Mouse (Mus musculus): Measurements from ENCODE around the gene Fam13a. TPM values are rescaled to one million over a fixed set of nuclear protein-coding genes. Genes with fewer than 3 reads are reported as not detected.

Gene Fam13a
- polyA plus RNA-seq, 1 experiment from 2014 or later: 16.1 TPM

DNA sequence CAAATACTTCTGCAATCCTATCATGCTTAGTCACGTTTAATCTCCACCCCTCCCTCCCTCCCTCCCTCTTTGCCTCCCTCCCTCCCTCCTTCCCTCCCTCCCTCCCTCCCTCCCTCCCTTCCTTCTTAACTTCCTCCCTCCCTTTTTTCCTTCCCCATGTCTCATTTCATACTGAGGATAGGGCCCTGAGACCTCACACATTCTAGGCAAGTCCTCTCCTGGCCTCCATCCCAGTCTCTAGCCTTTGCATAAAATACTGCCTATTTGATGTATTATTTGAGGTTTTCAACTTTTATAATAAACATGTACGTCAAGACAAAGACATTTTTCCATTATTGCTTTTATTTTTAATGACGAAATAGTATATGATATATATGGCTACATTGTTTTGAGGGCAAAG lies 110.8 kb downstream of the Fam13a start:
- Histone ChIP-seq H3K4me1 (ENCODE audit: control insufficient read depth, insufficient read depth, low read length) (0 out of 2 replicates have a peak, but pooled peaks cover 3% of the 10 kb centered on the region), H3K9me3 (ENCODE audit: control insufficient read depth, low read length) (no peaks in the 10 kb centered on the region), H3K9ac (ENCODE audit: low read depth, low read length) (no peak overlapping the region), H3K4me2 (ENCODE audit: low read depth, low read length) (no peak overlapping the region), H3K27ac (ENCODE audit: low read length) (no peak overlapping the region), H3K36me3 (ENCODE audit: control insufficient read depth, insufficient read depth, low read length) (no peaks in the 10 kb centered on the region), H3K27me3 (replicated peaks; ENCODE audit: control insufficient read depth, insufficient read depth, low read length) (no peaks in the 10 kb centered on the region), H3K4me3 (ENCODE audit: low read length) (no peak overlapping the region)
- ATAC-seq: peak; percentile 73
- 56% methylated on average over 3 of the region's 3 CpGs for WGBS

DNA sequence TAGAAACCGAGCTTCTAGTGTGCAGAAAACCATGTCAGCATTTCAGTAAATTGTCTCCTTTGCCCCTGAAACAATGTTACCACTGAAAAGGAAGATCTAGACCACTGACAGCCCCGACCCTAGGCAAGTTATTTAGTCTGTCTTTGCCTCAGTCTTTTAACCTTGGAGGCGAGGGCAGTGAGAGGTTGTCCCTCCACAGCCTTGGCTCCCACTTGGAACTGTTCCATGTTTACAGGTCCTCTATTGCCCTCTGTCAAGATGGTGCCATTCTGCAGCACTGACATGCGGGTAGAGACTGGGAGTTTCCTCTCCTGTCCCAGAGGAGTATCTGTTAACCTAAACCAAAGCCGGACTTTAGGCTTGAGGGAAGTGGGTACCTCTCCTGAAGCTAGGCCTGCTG lies 111.5 kb downstream of the Fam13a start:
- Histone ChIP-seq H3K9me3 (ENCODE audit: control insufficient read depth, low read length) (no peaks in the 10 kb centered on the region), H3K27ac (ENCODE audit: low read length) (no peak overlapping the region; the same call in 1 of the 2 replicates), H3K9ac (ENCODE audit: low read depth, low read length) (no peak overlapping the region), H3K4me3 (ENCODE audit: low read length) (no peak overlapping the region), H3K4me1 (ENCODE audit: control insufficient read depth, insufficient read depth, low read length) (0 out of 2 replicates have a peak, but pooled peaks cover 3% of the 10 kb centered on the region), H3K36me3 (ENCODE audit: control insufficient read depth, insufficient read depth, low read length) (no peaks in the 10 kb centered on the region), H3K4me2 (ENCODE audit: low read depth, low read length) (no peak overlapping the region), H3K27me3 (replicated peaks; ENCODE audit: control insufficient read depth, insufficient read depth, low read length) (no peaks in the 10 kb centered on the region)
- WGBS: 67% methylated on average over 5 of the region's 5 CpGs
- no peak for ATAC-seq

DNA sequence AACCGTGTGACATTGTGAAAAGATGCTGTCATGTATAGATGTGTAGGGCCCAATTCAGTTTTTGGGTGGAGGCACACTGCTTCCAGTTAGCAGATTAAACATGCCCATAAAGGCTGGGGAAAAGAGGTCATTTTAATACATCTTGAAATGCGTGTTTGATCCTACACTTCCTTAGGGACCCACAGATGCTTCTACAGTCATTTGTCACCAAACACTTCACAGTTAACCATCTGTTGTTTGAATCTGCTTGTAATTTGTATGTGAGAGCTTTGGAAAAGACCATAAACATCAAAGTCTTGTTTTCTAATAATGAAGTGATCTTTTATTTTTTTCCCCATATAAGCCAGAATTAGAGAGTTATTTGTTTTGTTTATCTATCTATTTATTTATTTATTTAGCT lies 116.6 kb downstream of the Fam13a start:
- no peak for ATAC-seq
- no peaks in the 10 kb centered on the region for H3K4me1 ChIP-seq (ENCODE audit: control insufficient read depth, insufficient read depth, low read length)
- no peak overlapping the region for H3K4me3 ChIP-seq (ENCODE audit: low read length)
- no peak overlapping the region for H3K27ac ChIP-seq (ENCODE audit: low read length)
- no peak overlapping the region for H3K9ac ChIP-seq (ENCODE audit: low read depth, low read length)
- 84% methylated on average over 2 of the region's 2 CpGs for WGBS
- no peaks in the 10 kb centered on the region for H3K27me3 ChIP-seq (replicated peaks; ENCODE audit: control insufficient read depth, insufficient read depth, low read length)
- H3K9me3 ChIP-seq (ENCODE audit: control insufficient read depth, low read length): peaks cover 10% of the 10 kb centered on the region
- H3K4me2 ChIP-seq (ENCODE audit: low read depth, low read length): no peak overlapping the region
- peaks cover 8% of the 10 kb centered on the region; the same call in 1 of the 2 replicates for H3K36me3 ChIP-seq (ENCODE audit: control insufficient read depth, insufficient read depth, low read length)

DNA sequence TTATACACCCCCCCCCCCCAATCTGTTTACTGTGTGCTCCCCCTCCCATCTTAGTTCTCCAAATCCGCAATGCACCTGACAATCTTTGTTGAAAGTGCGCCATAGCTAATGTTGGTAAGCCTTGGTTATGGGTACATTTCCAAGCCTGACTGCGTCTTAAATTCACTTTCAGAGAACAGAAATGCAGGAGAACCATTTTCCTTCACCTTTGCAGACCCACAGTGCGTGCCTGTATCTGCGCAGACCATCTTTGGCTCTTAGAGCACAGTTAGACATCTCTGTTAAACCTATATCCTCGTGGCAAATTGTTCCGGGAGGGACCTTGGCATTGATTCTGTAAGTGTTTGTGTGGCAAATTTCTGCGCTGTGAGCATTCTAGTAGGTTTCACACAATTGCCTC lies 117.0 kb downstream of the Fam13a start:
- H3K27me3 ChIP-seq (replicated peaks; ENCODE audit: control insufficient read depth, insufficient read depth, low read length): no peaks in the 10 kb centered on the region
- H3K9me3 ChIP-seq (ENCODE audit: control insufficient read depth, low read length): peaks cover 10% of the 10 kb centered on the region
- no peak overlapping the region for H3K9ac ChIP-seq (ENCODE audit: low read depth, low read length)
- no peak overlapping the region for H3K4me3 ChIP-seq (ENCODE audit: low read length)
- ATAC-seq: no peak
- H3K4me1 ChIP-seq (ENCODE audit: control insufficient read depth, insufficient read depth, low read length): no peaks in the 10 kb centered on the region
- no peak overlapping the region for H3K27ac ChIP-seq (ENCODE audit: low read length)
- H3K36me3 ChIP-seq (ENCODE audit: control insufficient read depth, insufficient read depth, low read length): peaks cover 8% of the 10 kb centered on the region; the same call in 1 of the 2 replicates
- H3K4me2 ChIP-seq (ENCODE audit: low read depth, low read length): peak overlapping the region; percentile 71
- WGBS: 85% methylated on average over 8 of the region's 8 CpGs

DNA sequence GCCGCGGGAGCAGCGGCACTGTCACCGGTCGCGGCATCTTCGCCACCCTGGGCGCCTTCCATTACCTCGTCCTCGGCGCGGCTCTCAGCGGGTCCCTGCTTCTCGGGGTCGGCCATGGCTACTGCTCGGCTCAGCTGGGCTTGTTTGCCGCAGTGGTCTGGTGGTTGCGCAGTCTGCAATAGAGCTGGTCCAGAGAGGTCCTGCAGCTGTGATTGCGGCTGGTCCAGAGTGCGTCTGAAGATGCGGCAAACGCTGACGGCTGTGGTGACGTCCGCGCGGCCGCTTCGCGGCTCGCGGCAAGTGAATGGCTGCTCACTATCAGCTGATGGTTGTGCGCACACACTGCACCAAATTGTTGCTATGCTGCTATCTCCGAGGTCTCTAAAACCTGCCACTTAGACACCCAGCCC lies 117.5 kb downstream of the Fam13a start, which contains the start of gene Nap1l5:
Nap1l5 (minus strand) TSS at position 225 of the 410 bp plus-strand sequence.
- Histone ChIP-seq H3K9ac (ENCODE audit: low read depth, low read length) (0 out of 2 replicates have a peak within 1 kb of the TSS, but pooled peaks have one; percentile 51), H3K4me1 (ENCODE audit: control insufficient read depth, insufficient read depth, low read length) (no peaks in the 10 kb centered on the region), H3K27me3 (replicated peaks; ENCODE audit: control insufficient read depth, insufficient read depth, low read length) (no peaks in the 10 kb centered on the region), H3K27ac (ENCODE audit: low read length) (no peak within 1 kb of the TSS), H3K4me2 (ENCODE audit: low read depth, low read length) (peak within 1 kb of the TSS; percentile 71), H3K36me3 (ENCODE audit: control insufficient read depth, insufficient read depth, low read length) (peaks cover 8% of the 10 kb centered on the region; the same call in 1 of the 2 replicates), H3K4me3 (ENCODE audit: low read length) (peak within 1 kb of the TSS; percentile 48), H3K9me3 (ENCODE audit: control insufficient read depth, low read length) (peaks cover 10% of the 10 kb centered on the region)
- peak; percentile 73 for ATAC-seq
- WGBS: 56% methylated on average over 34 of the region's 34 CpGs

DNA sequence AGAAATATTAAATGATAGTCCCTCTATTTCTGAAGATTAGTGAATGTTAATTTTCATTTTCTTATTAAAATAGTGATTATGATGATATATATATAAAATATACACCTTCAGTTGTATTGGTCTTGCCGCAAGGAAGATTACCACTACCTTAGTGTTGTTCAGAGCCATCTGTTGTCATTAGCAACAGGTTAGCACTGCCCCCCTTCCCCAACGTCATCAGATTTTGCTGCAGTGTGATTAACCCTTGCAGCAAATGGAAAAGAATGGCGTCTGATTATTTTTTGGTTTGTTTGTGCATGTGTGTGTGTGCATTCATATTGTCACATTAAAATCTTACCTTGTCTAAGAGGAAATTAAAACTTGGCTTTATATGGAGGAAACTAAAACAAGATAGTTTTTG lies 119.8 kb downstream of the Fam13a start:
- Histone ChIP-seq H3K36me3 (ENCODE audit: control insufficient read depth, insufficient read depth, low read length) (peaks cover 8% of the 10 kb centered on the region; the same call in 1 of the 2 replicates), H3K4me2 (ENCODE audit: low read depth, low read length) (no peak overlapping the region), H3K4me1 (ENCODE audit: control insufficient read depth, insufficient read depth, low read length) (no peaks in the 10 kb centered on the region), H3K27me3 (replicated peaks; ENCODE audit: control insufficient read depth, insufficient read depth, low read length) (no peaks in the 10 kb centered on the region), H3K9me3 (ENCODE audit: control insufficient read depth, low read length) (peaks cover 10% of the 10 kb centered on the region), H3K4me3 (ENCODE audit: low read length) (no peak overlapping the region), H3K27ac (ENCODE audit: low read length) (no peak overlapping the region), H3K9ac (ENCODE audit: low read depth, low read length) (no peak overlapping the region)
- 60% methylated on average over 3 of the region's 3 CpGs for WGBS
- no peak for ATAC-seq

DNA sequence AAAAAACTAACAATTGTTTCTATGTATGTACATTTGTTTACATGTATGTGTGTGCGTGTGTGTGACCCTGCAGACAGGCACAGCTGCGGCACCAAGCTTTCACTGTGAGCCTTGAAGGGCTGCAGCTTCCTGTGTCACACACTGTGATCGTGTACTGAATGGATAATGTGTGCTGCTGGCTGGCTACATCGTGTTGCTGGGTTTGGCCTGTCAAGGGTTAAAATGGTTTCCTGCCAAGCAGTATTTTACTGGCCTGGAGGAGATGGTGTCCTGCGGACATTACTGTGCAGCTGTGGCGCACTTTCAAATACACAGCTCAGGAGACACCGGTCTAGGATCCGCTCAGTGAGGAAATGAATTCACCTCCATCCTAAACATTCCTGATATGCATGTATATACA lies 121.2 kb downstream of the Fam13a start:
- Histone ChIP-seq H3K27ac (ENCODE audit: low read length) (no peak overlapping the region; the same call in 1 of the 2 replicates), H3K4me1 (ENCODE audit: control insufficient read depth, insufficient read depth, low read length) (no peaks in the 10 kb centered on the region), H3K36me3 (ENCODE audit: control insufficient read depth, insufficient read depth, low read length) (peaks cover 8% of the 10 kb centered on the region; the same call in 1 of the 2 replicates), H3K27me3 (replicated peaks; ENCODE audit: control insufficient read depth, insufficient read depth, low read length) (no peaks in the 10 kb centered on the region), H3K4me3 (ENCODE audit: low read length) (no peak overlapping the region), H3K9me3 (ENCODE audit: control insufficient read depth, low read length) (peaks cover 10% of the 10 kb centered on the region), H3K4me2 (ENCODE audit: low read depth, low read length) (no peak overlapping the region), H3K9ac (ENCODE audit: low read depth, low read length) (no peak overlapping the region)
- WGBS: 33% methylated on average over 8 of the region's 8 CpGs
- ATAC-seq: peak; percentile 68

DNA sequence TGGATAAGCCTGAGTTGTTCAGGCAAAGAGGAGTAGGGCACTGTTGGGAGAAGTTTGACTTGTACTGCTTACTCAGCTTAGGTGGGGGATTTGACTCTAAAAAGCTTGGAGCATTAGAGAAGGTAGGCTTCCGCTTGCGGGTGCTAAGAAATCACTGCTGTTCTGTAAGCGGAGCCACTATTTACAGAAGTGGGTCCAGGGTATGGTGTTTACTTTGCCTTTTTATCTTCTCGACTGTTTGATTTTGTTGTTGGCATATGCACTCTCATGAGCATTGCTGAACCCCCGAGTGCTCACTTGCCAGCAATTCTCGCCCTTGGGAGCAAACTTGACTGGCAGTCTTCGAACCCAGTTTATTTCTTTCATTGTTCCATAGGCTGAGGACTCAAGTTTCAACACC lies 123.8 kb downstream of the Fam13a start:
- Histone ChIP-seq H3K9me3 (ENCODE audit: control insufficient read depth, low read length) (no peaks in the 10 kb centered on the region), H3K9ac (ENCODE audit: low read depth, low read length) (no peak overlapping the region), H3K36me3 (ENCODE audit: control insufficient read depth, insufficient read depth, low read length) (no peaks in the 10 kb centered on the region), H3K4me2 (ENCODE audit: low read depth, low read length) (no peak overlapping the region), H3K4me3 (ENCODE audit: low read length) (no peak overlapping the region), H3K4me1 (ENCODE audit: control insufficient read depth, insufficient read depth, low read length) (no peaks in the 10 kb centered on the region), H3K27me3 (replicated peaks; ENCODE audit: control insufficient read depth, insufficient read depth, low read length) (no peaks in the 10 kb centered on the region), H3K27ac (ENCODE audit: low read length) (no peak overlapping the region)
- 69% methylated on average over 7 of the region's 7 CpGs for whole genome bisulfite sequencing
- ATAC-seq: no peak

DNA sequence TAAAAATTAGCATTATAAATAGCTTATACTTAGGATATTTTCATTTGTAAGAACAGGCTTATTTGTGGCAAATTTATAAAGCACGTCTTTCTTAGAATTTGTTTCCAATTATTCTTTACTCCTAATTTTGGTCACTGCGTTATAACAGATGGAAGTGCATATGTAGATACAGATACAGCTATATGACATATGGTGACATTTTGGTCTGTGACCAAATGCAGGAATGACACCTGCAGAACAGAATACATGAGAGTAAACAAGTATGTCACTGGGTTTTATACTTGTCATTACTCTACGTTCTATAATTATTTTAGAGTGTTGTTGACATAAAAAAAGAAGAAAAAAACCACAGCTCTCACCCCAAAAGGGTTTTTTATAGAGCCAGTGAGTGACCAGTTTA lies 125.3 kb downstream of the Fam13a start:
- no peaks in the 10 kb centered on the region for H3K9me3 ChIP-seq (ENCODE audit: control insufficient read depth, low read length)
- WGBS: 93% methylated on average over 3 of the region's 3 CpGs

DNA sequence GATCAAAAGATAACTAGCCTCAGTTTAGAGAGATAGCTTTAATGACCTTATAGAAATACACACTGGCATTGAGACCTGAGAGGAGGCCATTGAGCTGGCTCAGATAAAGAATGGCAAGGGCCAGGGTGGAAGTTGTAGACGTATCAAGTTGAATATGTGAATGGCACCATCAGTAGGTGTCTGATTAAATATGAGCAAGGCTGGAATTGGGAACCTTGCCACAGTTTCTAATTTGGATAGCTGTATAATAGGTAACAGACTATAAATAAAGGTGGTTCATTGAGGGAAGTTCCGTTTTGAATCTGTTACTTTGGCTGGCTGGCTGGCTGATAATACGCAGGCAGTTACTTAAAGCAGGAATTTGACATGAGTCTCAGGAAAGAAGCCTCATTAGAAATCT lies 127.7 kb downstream of the Fam13a start:
- Histone ChIP-seq H3K27me3 (replicated peaks; ENCODE audit: control insufficient read depth, insufficient read depth, low read length) (no peaks in the 10 kb centered on the region), H3K4me3 (ENCODE audit: low read length) (no peak overlapping the region), H3K4me2 (ENCODE audit: low read depth, low read length) (no peak overlapping the region), H3K36me3 (ENCODE audit: control insufficient read depth, insufficient read depth, low read length) (no peaks in the 10 kb centered on the region), H3K9ac (ENCODE audit: low read depth, low read length) (no peak overlapping the region), H3K27ac (ENCODE audit: low read length) (no peak overlapping the region), H3K9me3 (ENCODE audit: control insufficient read depth, low read length) (no peaks in the 10 kb centered on the region), H3K4me1 (ENCODE audit: control insufficient read depth, insufficient read depth, low read length) (no peaks in the 10 kb centered on the region)
- no peak for ATAC-seq
- 82% methylated on average over 3 of the region's 3 CpGs for WGBS

More for the DNA sequence above, 125.3 kb downstream of the Fam13a start:
- Histone ChIP-seq H3K4me2 (ENCODE audit: low read depth, low read length) (no peak overlapping the region), H3K4me1 (ENCODE audit: control insufficient read depth, insufficient read depth, low read length) (no peaks in the 10 kb centered on the region), H3K36me3 (ENCODE audit: control insufficient read depth, insufficient read depth, low read length) (no peaks in the 10 kb centered on the region), H3K27ac (ENCODE audit: low read length) (no peak overlapping the region), H3K27me3 (replicated peaks; ENCODE audit: control insufficient read depth, insufficient read depth, low read length) (no peaks in the 10 kb centered on the region), H3K9ac (ENCODE audit: low read depth, low read length) (no peak overlapping the region), H3K4me3 (ENCODE audit: low read length) (no peak overlapping the region)
- ATAC-seq: no peak
